Mouse (Mus musculus) spleen, adult 12 weeks (tissue): Measurements from ENCODE around the gene Pramel1.
"Not testable (repeated sequence)": the region's sequence is repeated elsewhere in the genome, so short reads cannot be mapped to it uniquely, and the experiment has no call there.

ENCODE experiments used
- DNase-seq: peaks from one replicate; pipeline ENCODE4 v3.0.0; 2022; ENCODE audit warnings: low spot score

The Pramel1 gene

GRCm38 (mm10) chr4:143394181-143394580 lies at the start of gene Pramel1:
TSS of gene Pramel1 (plus strand) at chr4:143394428.
- no peak for DNase-seq

- not testable (repeated sequence) for DNase-seq
Measured at GRCm38 (mm10) chr4:143345491-143345890, 48.7 kb upstream of the Pramel1 start.

GRCm38 (mm10) chr4:143348678-143349077 lies 45.5 kb upstream of the Pramel1 start:
- no peak for DNase-seq

GRCm38 (mm10) chr4:143349484-143349906 lies 44.7 kb upstream of the Pramel1 start, which contains the start of gene Lrrc38:
TSS of gene Lrrc38 (plus strand) at chr4:143349757.
- DNase-seq = no peak

- no peak for DNase-seq
Measured at GRCm38 (mm10) chr4:143350047-143351015, 43.9 kb upstream of the Pramel1 start.

GRCm38 (mm10) chr4:143352301-143352700 lies 41.9 kb upstream of the Pramel1 start:
- no peak for DNase-seq

GRCm38 (mm10) chr4:143361520-143361919 lies 32.7 kb upstream of the Pramel1 start:
- DNase-seq = no peak

- no peak for DNase-seq
Measured at GRCm38 (mm10) chr4:143366415-143367041, 27.7 kb upstream of the Pramel1 start.

- no peak for DNase-seq
Measured at GRCm38 (mm10) chr4:143379480-143379879, 14.7 kb upstream of the Pramel1 start.

GRCm38 (mm10) chr4:143379931-143380715 lies 14.1 kb upstream of the Pramel1 start:
- DNase-seq = no peak

- no peak for DNase-seq
Measured at GRCm38 (mm10) chr4:143380716-143381004, 13.6 kb upstream of the Pramel1 start.

- no peak for DNase-seq
Measured at GRCm38 (mm10) chr4:143382163-143382562, 12.1 kb upstream of the Pramel1 start.

GRCm38 (mm10) chr4:143383646-143384045 lies 10.6 kb upstream of the Pramel1 start:
- no peak for DNase-seq

GRCm38 (mm10) chr4:143388955-143389702 lies 5.1 kb upstream of the Pramel1 start:
- no peak for DNase-seq

- no peak for DNase-seq
Measured at GRCm38 (mm10) chr4:143411566-143412218, 17.5 kb downstream of the Pramel1 start.

GRCm38 (mm10) chr4:143412219-143413092 lies 18.2 kb downstream of the Pramel1 start, which contains the start of gene Pramef8:
TSS of gene Pramef8 (plus strand) at chr4:143412426.
- DNase-seq = peak; percentile 82

- no peak for DNase-seq
Measured at GRCm38 (mm10) chr4:143413621-143414020, 19.4 kb downstream of the Pramel1 start.

GRCm38 (mm10) chr4:143414121-143414520 lies 19.9 kb downstream of the Pramel1 start:
- DNase-seq = no peak

- DNase-seq = not testable (repeated sequence)
Measured at GRCm38 (mm10) chr4:143426770-143427169, 32.5 kb downstream of the Pramel1 start.
